Mouse (Mus musculus) CH12.LX (cell line): ENCODE data around the gene Isg15.

Experiments
- BHLHE40 ChIP-seq: IDR thresholded peaks from 2 replicates; pipeline ENCODE4 v1.6.1; 2011; ENCODE audit warnings: mild to moderate bottlenecking, low read depth, low read length, improper control_type of control experiment
- CHD2 ChIP-seq: IDR thresholded peaks from 2 replicates; pipeline ENCODE4 v1.6.1; 2011; ENCODE audit warnings: low read length, improper control_type of control experiment
- CTCF ChIP-seq, 2 experiments: IDR thresholded peaks in 1 of 2; conservative IDR thresholded peaks in 1 of 2; 2 replicates each; pipeline ENCODE4 v1.5.1; 2011 to 2012; ENCODE audit warnings: low read depth in 2 of 2, low read length in 2 of 2, improper control_type of control experiment in 1 of 2, inconsistent platforms in 1 of 2, mild to moderate bottlenecking in 1 of 2, moderate library complexity in 1 of 2
- EP300 ChIP-seq: IDR thresholded peaks from 2 replicates; pipeline ENCODE4 v1.6.1; 2011; ENCODE audit warnings: low read length, improper control_type of control experiment
- ETS1 ChIP-seq: conservative IDR thresholded peaks from 2 replicates; pipeline ENCODE4 v1.6.1; 2012; ENCODE audit warnings: low read depth, mild to moderate bottlenecking, inconsistent platforms, low read length, improper control_type of control experiment, moderate library complexity
- MEF2A ChIP-seq: IDR thresholded peaks from 2 replicates; pipeline ENCODE4 v1.6.1; 2014; ENCODE audit warnings: low read depth, mild to moderate bottlenecking, inconsistent platforms, low read length, improper control_type of control experiment, borderline replicate concordance
- POLR2A ChIP-seq: IDR thresholded peaks from 2 replicates; pipeline ENCODE4 v1.6.1; 2011; ENCODE audit warnings: low read depth, mild to moderate bottlenecking, improper control_type of control experiment, low read length
- SIN3A ChIP-seq: IDR thresholded peaks from 2 replicates; pipeline ENCODE4 v1.6.1; 2012; ENCODE audit warnings: low read length, improper control_type of control experiment, inconsistent platforms
- SMC3 ChIP-seq: IDR thresholded peaks from 2 replicates; pipeline ENCODE4 v1.6.1; 2011; ENCODE audit warnings: low read depth, low read length, improper control_type of control experiment
- USF2 ChIP-seq: conservative IDR thresholded peaks from 2 replicates; pipeline ENCODE4 v1.6.1; 2011; ENCODE audit warnings: low read depth, low read length, improper control_type of control experiment
- ZC3H11A ChIP-seq: IDR thresholded peaks from 2 replicates; pipeline ENCODE4 v1.6.1; 2012; ENCODE audit warnings: low read depth, mild to moderate bottlenecking, inconsistent platforms, low read length, improper control_type of control experiment
- ZNF384 ChIP-seq: IDR thresholded peaks from 2 replicates; pipeline ENCODE4 v1.6.1; 2012; ENCODE audit warnings: low read depth, low read length, improper control_type of control experiment, inconsistent platforms

- no peak for TF ChIP-seq CTCF (conservative IDR thresholded peaks at IDR 0.05 in 1 of 2, IDR thresholded peaks at IDR 0.05 in 1 of 2; ENCODE audit: low read depth in 2 of 2, low read length in 2 of 2)
- peak; percentile 60; the same call in 1 of the 2 replicates for TF ChIP-seq ETS1
- 0 out of 2 replicates have a peak, but pooled peaks have one; percentile 36 for TF ChIP-seq ZNF384
- no peak for TF ChIP-seq CHD2
- no peak for TF ChIP-seq ZC3H11A
- peak; percentile 53 for TF ChIP-seq POLR2A
- TF ChIP-seq BHLHE40: no peak
- TF ChIP-seq USF2: no peak
- TF ChIP-seq MEF2A: no peak
- no peak for TF ChIP-seq SMC3
- no peak for TF ChIP-seq SIN3A
- TF ChIP-seq EP300: no peak
Observed at GRCm38 (mm10) chr4:156200623-156201475, at the start of gene Isg15.
